Mouse (Mus musculus): Measurements from ENCODE around the gene Dennd6a. TPM values are rescaled to one million over a fixed set of nuclear protein-coding genes. Genes with fewer than 3 reads are reported as not detected.
A peak's percentile ranks its signal among the peaks of the same experiment; 100 is the strongest.
"Not testable (repeated sequence)": the region's sequence is repeated elsewhere in the genome, so short reads cannot be mapped to it uniquely, and the experiment has no call there.

Gene Dennd6a
- polyA plus RNA-seq, 1 experiment from 2014 or later: 42.1 TPM

- Histone ChIP-seq H3K27ac (replicated peaks; ENCODE audit: low read depth, low read length) (peak within 1 kb of the TSS; percentile 80), H3K9me3 (replicated peaks; ENCODE audit: control insufficient read depth, low read length) (no peaks in the 10 kb centered on the region), H3K36me3 (replicated peaks; ENCODE audit: control insufficient read depth, insufficient read depth, low read depth, low read length) (peaks cover 3% of the 10 kb centered on the region; the same call in 1 of the 2 replicates), H3K9ac (replicated peaks; ENCODE audit: low read length) (peak within 1 kb of the TSS; percentile 81), H3K4me1 (ENCODE audit: control insufficient read depth, insufficient read depth, low read length) (no peaks in the 10 kb centered on the region), H3K27me3 (ENCODE audit: control insufficient read depth, insufficient read depth, low read length) (no peaks in the 10 kb centered on the region), H3K4me2 (ENCODE audit: low read depth, low read length) (peak within 1 kb of the TSS; percentile 94), H3K4me3 (ENCODE audit: low read depth, low read length) (peak within 1 kb of the TSS; percentile 85)
- DNase-seq (ENCODE audit: low spot score): peak; percentile 94
- WGBS: under 1% methylated on average over 70 of the region's 70 CpGs
- ATAC-seq (replicated peaks; ENCODE audit: insufficient number of reproducible peaks, low FRiP score, low TSS enrichment, low read depth): peak; percentile 89
These were observed 95.8 kb downstream of the Dennd6a start, which contains the start of gene Pde12 for GRCm38 (mm10) chr14:26669292-26670073. Gene Pde12, minus strand, starts transcription at chr14:26669883.

- Histone ChIP-seq H3K27me3 (ENCODE audit: control insufficient read depth, insufficient read depth, low read length) (no peaks in the 10 kb centered on the region), H3K9me3 (replicated peaks; ENCODE audit: control insufficient read depth, low read length) (no peaks in the 10 kb centered on the region), H3K4me1 (ENCODE audit: control insufficient read depth, insufficient read depth, low read length) (no peaks in the 10 kb centered on the region), H3K4me3 (ENCODE audit: low read depth, low read length) (no peak overlapping the region; the same call in 1 of the 2 replicates), H3K36me3 (replicated peaks; ENCODE audit: control insufficient read depth, insufficient read depth, low read depth, low read length) (no peaks in the 10 kb centered on the region), H3K9ac (replicated peaks; ENCODE audit: low read length) (no peak overlapping the region), H3K27ac (replicated peaks; ENCODE audit: low read depth, low read length) (no peak overlapping the region), H3K4me2 (ENCODE audit: low read depth, low read length) (no peak overlapping the region)
- no peak for ATAC-seq (replicated peaks; ENCODE audit: insufficient number of reproducible peaks, low FRiP score, low TSS enrichment, low read depth)
- DNase-seq (ENCODE audit: low spot score): no peak
These were observed 97.3 kb downstream of the Dennd6a start for GRCm38 (mm10) chr14:26670964-26671363.

GRCm38 (mm10) chr14:26671870-26672615 is 98.4 kb downstream of the Dennd6a start:
- not testable (repeated sequence) for H3K27me3 ChIP-seq (ENCODE audit: control insufficient read depth, insufficient read depth, low read length); H3K4me1 ChIP-seq (ENCODE audit: control insufficient read depth, insufficient read depth, low read length); H3K36me3 ChIP-seq (replicated peaks; ENCODE audit: control insufficient read depth, insufficient read depth, low read depth, low read length); H3K27ac ChIP-seq (replicated peaks; ENCODE audit: low read depth, low read length); H3K4me2 ChIP-seq (ENCODE audit: low read depth, low read length); H3K4me3 ChIP-seq (ENCODE audit: low read depth, low read length); H3K9ac ChIP-seq (replicated peaks; ENCODE audit: low read length); H3K9me3 ChIP-seq (replicated peaks; ENCODE audit: control insufficient read depth, low read length); ATAC-seq (replicated peaks; ENCODE audit: insufficient number of reproducible peaks, low FRiP score, low TSS enrichment, low read depth); DNase-seq (ENCODE audit: low spot score)
- WGBS: 69% methylated on average over 17 of the region's 17 CpGs

GRCm38 (mm10) chr14:26674476-26675169 is 101.0 kb downstream of the Dennd6a start:
- H3K27ac ChIP-seq (replicated peaks; ENCODE audit: low read depth, low read length); ATAC-seq (replicated peaks; ENCODE audit: insufficient number of reproducible peaks, low FRiP score, low TSS enrichment, low read depth); H3K27me3 ChIP-seq (ENCODE audit: control insufficient read depth, insufficient read depth, low read length); H3K9ac ChIP-seq (replicated peaks; ENCODE audit: low read length); H3K4me2 ChIP-seq (ENCODE audit: low read depth, low read length); DNase-seq (ENCODE audit: low spot score); H3K9me3 ChIP-seq (replicated peaks; ENCODE audit: control insufficient read depth, low read length); H3K4me3 ChIP-seq (ENCODE audit: low read depth, low read length); H3K36me3 ChIP-seq (replicated peaks; ENCODE audit: control insufficient read depth, insufficient read depth, low read depth, low read length); H3K4me1 ChIP-seq (ENCODE audit: control insufficient read depth, insufficient read depth, low read length): not testable (repeated sequence)
- 85% methylated on average over 2 of the region's 2 CpGs for WGBS

- 19% methylated on average over 12 of the region's 12 CpGs for WGBS
- DNase-seq (ENCODE audit: low spot score) (peak; percentile 51), ATAC-seq (replicated peaks; ENCODE audit: insufficient number of reproducible peaks, low FRiP score, low TSS enrichment, low read depth) (no peak)
- Histone ChIP-seq H3K4me3 (ENCODE audit: low read depth, low read length) (no peak overlapping the region), H3K9me3 (replicated peaks; ENCODE audit: control insufficient read depth, low read length) (no peaks in the 10 kb centered on the region), H3K27ac (replicated peaks; ENCODE audit: low read depth, low read length) (no peak overlapping the region), H3K9ac (replicated peaks; ENCODE audit: low read length) (no peak overlapping the region), H3K4me2 (ENCODE audit: low read depth, low read length) (no peak overlapping the region), H3K36me3 (replicated peaks; ENCODE audit: control insufficient read depth, insufficient read depth, low read depth, low read length) (no peaks in the 10 kb centered on the region), H3K4me1 (ENCODE audit: control insufficient read depth, insufficient read depth, low read length) (no peaks in the 10 kb centered on the region), H3K27me3 (ENCODE audit: control insufficient read depth, insufficient read depth, low read length) (no peaks in the 10 kb centered on the region)
These were observed 101.7 kb downstream of the Dennd6a start for GRCm38 (mm10) chr14:26675371-26675770.

- 78% methylated on average over 5 of the region's 5 CpGs for WGBS
- no peak overlapping the region for H3K9ac ChIP-seq (replicated peaks; ENCODE audit: low read length)
- no peaks in the 10 kb centered on the region for H3K36me3 ChIP-seq (replicated peaks; ENCODE audit: control insufficient read depth, insufficient read depth, low read depth, low read length)
- ATAC-seq (replicated peaks; ENCODE audit: insufficient number of reproducible peaks, low FRiP score, low TSS enrichment, low read depth): no peak
- DNase-seq (ENCODE audit: low spot score): no peak
- no peaks in the 10 kb centered on the region for H3K9me3 ChIP-seq (replicated peaks; ENCODE audit: control insufficient read depth, low read length)
- no peaks in the 10 kb centered on the region for H3K4me1 ChIP-seq (ENCODE audit: control insufficient read depth, insufficient read depth, low read length)
- no peak overlapping the region for H3K4me3 ChIP-seq (ENCODE audit: low read depth, low read length)
- H3K27me3 ChIP-seq (ENCODE audit: control insufficient read depth, insufficient read depth, low read length): no peaks in the 10 kb centered on the region
- H3K4me2 ChIP-seq (ENCODE audit: low read depth, low read length): no peak overlapping the region
- no peak overlapping the region for H3K27ac ChIP-seq (replicated peaks; ENCODE audit: low read depth, low read length)
These were observed 102.1 kb downstream of the Dennd6a start for GRCm38 (mm10) chr14:26675791-26676190.
